Mouse (Mus musculus) forebrain, embryonic 11.5 days (tissue): Measurements from ENCODE around the gene Borcs5. TPM values are rescaled to one million over a fixed set of nuclear protein-coding genes. Genes with fewer than 3 reads are reported as not detected.

Source experiments
- ATAC-seq: fragments of 200-750 bp; cut with Nextera tagmentation; replicated peaks from 2 replicates; pipeline ENCODE4 v1.8.0; 2017; ENCODE audit warnings: moderate TSS enrichment; ENCODE audit not compliant: low FRiP score
- DNase-seq: peaks from one replicate; pipeline ENCODE4 v3.0.0-alpha.2; 2017; ENCODE audit warnings: low spot score
- H3K27ac ChIP-seq: fragments of 300-500 bp; sonication (generic); 2 replicates; pipeline ENCODE4 v1.5.1; 2014; ENCODE audit warnings: low read depth, low read length
- H3K27me3 ChIP-seq: fragments of 300-500 bp; sonication (generic); 2 replicates; pipeline ENCODE4 v1.6.1; 2014; ENCODE audit warnings: mild to moderate bottlenecking, low read length, mixed read lengths; ENCODE audit not compliant: control insufficient read depth, insufficient read depth
- H3K36me3 ChIP-seq: fragments of 300-500 bp; sonication (generic); 2 replicates; pipeline ENCODE4 v1.6.1; 2014; ENCODE audit warnings: mild to moderate bottlenecking, low read length, moderate library complexity, mixed read lengths; ENCODE audit not compliant: control insufficient read depth, insufficient read depth
- H3K4me1 ChIP-seq: fragments of 300-500 bp; sonication (generic); replicated peaks from 2 replicates; pipeline ENCODE4 v1.6.1; 2014; ENCODE audit warnings: low read length, mixed read lengths; ENCODE audit not compliant: control insufficient read depth, insufficient read depth
- H3K4me2 ChIP-seq: fragments of 300-500 bp; sonication (generic); 2 replicates; pipeline ENCODE4 v1.6.1; 2014; ENCODE audit warnings: low read depth, mild to moderate bottlenecking, low read length, moderate library complexity, mixed read lengths; ENCODE audit not compliant: severe bottlenecking
- H3K4me3 ChIP-seq: fragments of 300-500 bp; sonication (generic); 2 replicates; pipeline ENCODE4 v1.5.1; 2014; ENCODE audit warnings: low read depth, low read length
- H3K9ac ChIP-seq: fragments of 300-500 bp; sonication (generic); 2 replicates; pipeline ENCODE4 v1.6.1; 2014; ENCODE audit warnings: low read length
- H3K9me3 ChIP-seq: fragments of 300-500 bp; sonication (generic); 2 replicates; pipeline ENCODE4 v1.6.1; 2016; ENCODE audit warnings: low read length, mixed read lengths; ENCODE audit not compliant: control insufficient read depth
- WGBS: fragments of 180-500 bp; shearing (Covaris S2); extraction: QIAGEN DNeasy Blood & Tissue Kit; methylation state at CpG from one replicate; pipeline ENCODE4 v1.1.7; 2014; 5-methylcytosine and 5-hydroxymethylcytosine counted together
- polyA plus RNA-seq: library from polyadenylated mRNA; unstranded; fragments of >200 nt; fragmentation: Nextera tagmentation; extraction: Ambion mirVana; gene quantifications from 2 replicates; pipeline ENCODE4 v1.2.1, GENCODE M21; 2014

Gene Borcs5
- polyA plus RNA-seq, 1 experiment from 2014 or later, result 27.0 TPM

DNA sequence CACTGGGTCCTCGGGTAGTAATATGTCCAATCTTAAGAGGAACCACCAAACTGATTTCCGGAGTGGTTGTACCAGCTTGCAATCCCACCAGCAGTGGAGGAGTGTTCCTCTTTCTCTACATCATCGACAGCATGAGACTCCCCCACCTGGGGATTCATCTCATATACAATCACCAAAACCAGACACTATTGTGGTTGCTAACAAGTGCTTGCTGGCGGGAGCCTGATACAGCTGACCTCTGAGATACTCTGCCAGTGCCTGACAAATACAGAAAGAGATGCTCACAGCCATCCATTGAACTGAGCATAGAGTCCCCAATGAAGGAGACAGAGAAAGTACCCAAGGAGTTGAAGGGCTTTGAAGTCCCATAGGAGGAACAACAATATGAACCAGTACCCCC lies 116.7 kb downstream of the Borcs5 start:
- H3K27ac ChIP-seq, result no peak overlapping the region
- WGBS, result 88% methylated on average over 4 of the region's 4 CpGs
- no peak overlapping the region for H3K4me2 ChIP-seq
- H3K36me3 ChIP-seq, result no peaks in the 10 kb centered on the region; the same call in 1 of the 2 replicates
- H3K27me3 ChIP-seq, result no peaks in the 10 kb centered on the region
- no peak overlapping the region for H3K4me3 ChIP-seq
- DNase-seq, result no peak
- no peaks in the 10 kb centered on the region for H3K4me1 ChIP-seq
- no peak for ATAC-seq
- no peak overlapping the region for H3K9ac ChIP-seq
- no peaks in the 10 kb centered on the region for H3K9me3 ChIP-seq

Other genes starting within 250 kb of the Borcs5 start
- gene Bcl2l14, start 243.2 kb upstream of the Borcs5 start, polyA plus RNA-seq, result 0.24 and 0.33 TPM in 2 replicates
- 32.5 and 32.9 TPM in 2 replicates for gene Lrp6, start 72.5 kb upstream of the Borcs5 start, polyA plus RNA-seq
- 0.53 and 1.2 TPM in 2 replicates for gene Mansc1, start 7.0 kb upstream of the Borcs5 start, polyA plus RNA-seq
- gene Dusp16, start 153.1 kb downstream of the Borcs5 start, polyA plus RNA-seq, result 24.9 and 28.3 TPM in 2 replicates
- gene Crebl2, start 190.6 kb downstream of the Borcs5 start, polyA plus RNA-seq, result 0.87 and 1.1 TPM in 2 replicates